Mouse (Mus musculus) layer of hippocampus, postnatal 10 days (tissue): Measurements from ENCODE around the gene Hoxd1. TPM values are rescaled to one million over a fixed set of nuclear protein-coding genes. Genes with fewer than 3 reads are reported as not detected.

ENCODE experiments used
- DNase-seq, 2 experiments: peaks; one replicate each; pipeline ENCODE4 v3.0.0; 2021; ENCODE audit warnings: low spot score in 2 of 2
- long read RNA-seq: library from polyadenylated mRNA; stranded (forward); transcript quantifications from one replicate; pipeline ENCODE4 v2.0.0, GENCODE M21; 2023
- total RNA-seq, 2 experiments: library from RNA; stranded (reverse); gene quantifications; 2 replicates each; pipeline ENCODE4 v1.2.3; 2021

Hoxd1 gene
- not detected for total RNA-seq
- long read RNA-seq = 0 reads

GRCm38 (mm10) chr2:74762522-74763244, at the start of gene Hoxd1:
Gene Hoxd1 (plus strand): TSS chr2:74762980.
- DNase-seq = no peak

- no peak for DNase-seq
Measured at GRCm38 (mm10) chr2:74713239-74714150, 49.3 kb upstream of the Hoxd1 start.

GRCm38 (mm10) chr2:74714156-74714789, 48.5 kb upstream of the Hoxd1 start:
- DNase-seq = no peak

- DNase-seq = no peak
Measured at GRCm38 (mm10) chr2:74714881-74715280, 47.9 kb upstream of the Hoxd1 start.

- DNase-seq = peak; percentile 87 to 89
Measured at GRCm38 (mm10) chr2:74715504-74716241, 47.1 kb upstream of the Hoxd1 start.

- DNase-seq = no peak
Measured at GRCm38 (mm10) chr2:74720384-74720783, 42.4 kb upstream of the Hoxd1 start.

- DNase-seq = no peak
Measured at GRCm38 (mm10) chr2:74720955-74721491, 41.8 kb upstream of the Hoxd1 start.

- no peak for DNase-seq
Measured at GRCm38 (mm10) chr2:74721882-74722281, 40.9 kb upstream of the Hoxd1 start.

GRCm38 (mm10) chr2:74722949-74723348, 39.8 kb upstream of the Hoxd1 start:
- no peak for DNase-seq

GRCm38 (mm10) chr2:74724244-74725015, 38.4 kb upstream of the Hoxd1 start:
- no peak for DNase-seq

- DNase-seq = no peak
Measured at GRCm38 (mm10) chr2:74725171-74725570, 37.6 kb upstream of the Hoxd1 start.

- no peak for DNase-seq
Measured at GRCm38 (mm10) chr2:74726551-74726950, 36.2 kb upstream of the Hoxd1 start, which contains the start of gene Gm28230. Gene Gm28230 (plus strand): TSS chr2:74726728.

GRCm38 (mm10) chr2:74726973-74727639, 35.7 kb upstream of the Hoxd1 start:
- DNase-seq = no peak

- DNase-seq = no peak
Measured at GRCm38 (mm10) chr2:74727640-74728302, 35.0 kb upstream of the Hoxd1 start.

- no peak for DNase-seq
Measured at GRCm38 (mm10) chr2:74728303-74728680, 34.5 kb upstream of the Hoxd1 start.

- no peak for DNase-seq
Measured at GRCm38 (mm10) chr2:74730331-74730730, 32.4 kb upstream of the Hoxd1 start.

GRCm38 (mm10) chr2:74731055-74731454, 31.7 kb upstream of the Hoxd1 start:
- DNase-seq = no peak

GRCm38 (mm10) chr2:74731799-74732512, 30.8 kb upstream of the Hoxd1 start:
- DNase-seq = no peak
